Mouse (Mus musculus) heart, embryonic 15.5 days (tissue): Measurements from ENCODE around the gene Ccdc141. TPM values are rescaled to one million over a fixed set of nuclear protein-coding genes. Genes with fewer than 3 reads are reported as not detected.

ENCODE experiments used
- ATAC-seq: fragments of 200-750 bp; cut with Nextera tagmentation; replicated peaks from 2 replicates; pipeline ENCODE4 v1.8.0; 2017; ENCODE audit warnings: low read depth, moderate TSS enrichment; ENCODE audit not compliant: insufficient number of reproducible peaks, insufficient read depth, low FRiP score
- H3K27ac ChIP-seq: fragments of 300-500 bp; sonication (generic); 2 replicates; pipeline ENCODE4 v1.5.1; 2015; ENCODE audit warnings: mild to moderate bottlenecking, inconsistent platforms
- H3K27me3 ChIP-seq: fragments of 300-500 bp; sonication (generic); 2 replicates; pipeline ENCODE4 v1.6.1; 2015; ENCODE audit warnings: inconsistent platforms
- H3K36me3 ChIP-seq: fragments of 300-500 bp; sonication (generic); 2 replicates; pipeline ENCODE4 v1.6.1; 2015; ENCODE audit warnings: mild to moderate bottlenecking, inconsistent platforms
- H3K4me1 ChIP-seq: fragments of 300-500 bp; sonication (generic); replicated peaks from 2 replicates; pipeline ENCODE4 v1.6.1; 2015; ENCODE audit warnings: inconsistent platforms
- H3K4me2 ChIP-seq: fragments of 300-500 bp; sonication (generic); 2 replicates; pipeline ENCODE4 v1.6.1; 2015; ENCODE audit warnings: inconsistent platforms, mild to moderate bottlenecking, moderate library complexity
- H3K4me3 ChIP-seq: fragments of 300-500 bp; sonication (generic); 2 replicates; pipeline ENCODE4 v1.5.1; 2015; ENCODE audit warnings: mild to moderate bottlenecking, inconsistent platforms
- H3K9ac ChIP-seq: fragments of 300-500 bp; sonication (generic); 2 replicates; pipeline ENCODE4 v1.6.1; 2015; ENCODE audit warnings: mild to moderate bottlenecking, inconsistent platforms
- H3K9me3 ChIP-seq: fragments of 300-500 bp; sonication (generic); replicated peaks from 2 replicates; pipeline ENCODE4 v1.6.1; 2016; ENCODE audit warnings: inconsistent platforms
- WGBS: fragments of 180-500 bp; shearing (Covaris S2); methylation state at CpG from one replicate; pipeline ENCODE4 v1.1.7; 2015; ENCODE audit warnings: mixed read lengths; 5-methylcytosine and 5-hydroxymethylcytosine counted together
- microRNA-seq: library from miRNA; unstranded; fragments of <30 nt; microRNA quantifications from one replicate; pipeline ENCODE4, GENCODE M21; 2016
- polyA plus RNA-seq: library from polyadenylated mRNA; unstranded; fragments of >200 nt; fragmentation: Nextera tagmentation; extraction: Ambion mirVana; gene quantifications from 2 replicates; pipeline ENCODE4 v1.2.1, GENCODE M21; 2015

Ccdc141 gene
- polyA plus RNA-seq, 1 experiment from 2014 or later, result 175 TPM

GRCm38 (mm10) chr2:76961420-76962044 is 208.9 kb downstream of the Ccdc141 start:
- no peak overlapping the region for H3K4me2 ChIP-seq
- H3K27me3 ChIP-seq, result no peaks in the 10 kb centered on the region
- no peak overlapping the region for H3K9ac ChIP-seq
- H3K36me3 ChIP-seq, result peaks cover 29% of the 10 kb centered on the region
- no peak overlapping the region for H3K27ac ChIP-seq
- no peaks in the 10 kb centered on the region for H3K4me1 ChIP-seq
- H3K4me3 ChIP-seq, result no peak overlapping the region
- H3K9me3 ChIP-seq, result no peaks in the 10 kb centered on the region
- 86% methylated on average over 10 of the region's 10 CpGs for WGBS
- ATAC-seq, result no peak

Small RNA genes lying within 50 kb of the gene (microRNA-seq; reads per million reads assigned to microRNA genes)
- not detected for gene Gm44360

Other genes starting within 250 kb of the Ccdc141 start
- 583 and 694 TPM in 2 replicates for gene Ttn, start 188.1 kb downstream of the Ccdc141 start, polyA plus RNA-seq
- gene Sestd1, start 110.0 kb upstream of the Ccdc141 start, polyA plus RNA-seq, result 9.7 and 11.8 TPM in 2 replicates